Mouse (Mus musculus) testis, postnatal 14 days (tissue): ENCODE data around the gene Zbp1.

Experiments
- DNase-seq: peaks from one replicate; pipeline ENCODE4 v3.0.0; 2021; ENCODE audit warnings: low spot score

Zbp1 gene

GRCm38 (mm10) chr2:173177951-173178350, 40.8 kb downstream of the Zbp1 start:
- DNase-seq: no peak

GRCm38 (mm10) chr2:173177481-173177880, 41.2 kb downstream of the Zbp1 start:
- DNase-seq: no peak

- no peak for DNase-seq
These were observed 43.0 kb downstream of the Zbp1 start for GRCm38 (mm10) chr2:173175703-173176102.

- DNase-seq: no peak
These were observed 44.2 kb downstream of the Zbp1 start for GRCm38 (mm10) chr2:173174569-173174968.

- peak; percentile 47 for DNase-seq
These were observed 44.9 kb downstream of the Zbp1 start for GRCm38 (mm10) chr2:173173521-173174511.

GRCm38 (mm10) chr2:173173008-173173407, 45.7 kb downstream of the Zbp1 start:
- DNase-seq: no peak

- DNase-seq: no peak
These were observed 46.3 kb downstream of the Zbp1 start for GRCm38 (mm10) chr2:173172386-173172785.

GRCm38 (mm10) chr2:173171956-173172355, 46.8 kb downstream of the Zbp1 start:
- DNase-seq: no peak

GRCm38 (mm10) chr2:173171470-173171869, 47.3 kb downstream of the Zbp1 start:
- DNase-seq: no peak

GRCm38 (mm10) chr2:173170715-173171114, 48.0 kb downstream of the Zbp1 start:
- DNase-seq: no peak

GRCm38 (mm10) chr2:173170081-173170480, 48.6 kb downstream of the Zbp1 start:
- DNase-seq: no peak

- DNase-seq: no peak
These were observed 50.3 kb downstream of the Zbp1 start for GRCm38 (mm10) chr2:173168411-173168851.

GRCm38 (mm10) chr2:173165357-173165756, 53.4 kb downstream of the Zbp1 start:
- no peak for DNase-seq

- no peak for DNase-seq
These were observed 53.8 kb downstream of the Zbp1 start for GRCm38 (mm10) chr2:173164946-173165345.

GRCm38 (mm10) chr2:173164358-173164757, 54.4 kb downstream of the Zbp1 start:
- DNase-seq: no peak

- no peak for DNase-seq
These were observed 55.3 kb downstream of the Zbp1 start for GRCm38 (mm10) chr2:173163380-173163779.

- peak; percentile 80 for DNase-seq
These were observed 59.1 kb downstream of the Zbp1 start for GRCm38 (mm10) chr2:173159354-173160311.

GRCm38 (mm10) chr2:173158390-173159055, 60.2 kb downstream of the Zbp1 start:
- DNase-seq: no peak

- DNase-seq: no peak
These were observed 60.9 kb downstream of the Zbp1 start for GRCm38 (mm10) chr2:173157871-173158270.

- no peak for DNase-seq
These were observed 61.3 kb downstream of the Zbp1 start for GRCm38 (mm10) chr2:173157376-173157775.

- no peak for DNase-seq
These were observed 61.8 kb downstream of the Zbp1 start for GRCm38 (mm10) chr2:173156923-173157322.
